Mouse (Mus musculus) telencephalon, adult 2 months (tissue): ENCODE measurements around the gene Sema3e.
A peak's percentile ranks its signal among the peaks of the same experiment; 100 is the strongest.

Experiments
- DNase-seq: peaks from one replicate; pipeline ENCODE4 v3.0.0-alpha.2; 2011; ENCODE audit warnings: low read depth, low spot score

Gene Sema3e

GRCm38 (mm10) chr5:14073152-14073551, 48.1 kb downstream of the Sema3e start:
- DNase-seq = no peak

GRCm38 (mm10) chr5:14088100-14088499, 63.0 kb downstream of the Sema3e start:
- DNase-seq = peak; percentile 70

GRCm38 (mm10) chr5:14089875-14090608, 65.0 kb downstream of the Sema3e start:
- DNase-seq = no peak

GRCm38 (mm10) chr5:14090609-14090969, 65.5 kb downstream of the Sema3e start:
- DNase-seq = no peak

GRCm38 (mm10) chr5:14092262-14092776, 67.2 kb downstream of the Sema3e start:
- peak; percentile 46 for DNase-seq

- peak; percentile 49 for DNase-seq
Observed at GRCm38 (mm10) chr5:14096196-14096595, 71.1 kb downstream of the Sema3e start.

- DNase-seq = no peak
Observed at GRCm38 (mm10) chr5:14098677-14099076, 73.6 kb downstream of the Sema3e start.

GRCm38 (mm10) chr5:14107365-14107764, 82.3 kb downstream of the Sema3e start:
- DNase-seq = no peak

GRCm38 (mm10) chr5:14109001-14109400, 83.9 kb downstream of the Sema3e start:
- no peak for DNase-seq

- no peak for DNase-seq
Observed at GRCm38 (mm10) chr5:14111401-14111800, 86.3 kb downstream of the Sema3e start.

GRCm38 (mm10) chr5:14121902-14122301, 96.8 kb downstream of the Sema3e start:
- no peak for DNase-seq

GRCm38 (mm10) chr5:14126591-14126990, 101.5 kb downstream of the Sema3e start:
- DNase-seq = no peak

GRCm38 (mm10) chr5:14135929-14136328, 110.9 kb downstream of the Sema3e start:
- DNase-seq = no peak

GRCm38 (mm10) chr5:14138725-14139124, 113.6 kb downstream of the Sema3e start:
- DNase-seq = no peak

- DNase-seq = no peak
Observed at GRCm38 (mm10) chr5:14162579-14162978, 137.5 kb downstream of the Sema3e start.

- DNase-seq = no peak
Observed at GRCm38 (mm10) chr5:14163280-14163679, 138.2 kb downstream of the Sema3e start.

GRCm38 (mm10) chr5:14167776-14168175, 142.7 kb downstream of the Sema3e start:
- no peak for DNase-seq

GRCm38 (mm10) chr5:14173355-14174183, 148.5 kb downstream of the Sema3e start:
- no peak for DNase-seq

GRCm38 (mm10) chr5:14180571-14180970, 155.5 kb downstream of the Sema3e start:
- no peak for DNase-seq

GRCm38 (mm10) chr5:14182156-14182555, 157.1 kb downstream of the Sema3e start:
- no peak for DNase-seq

GRCm38 (mm10) chr5:14195172-14195819, 170.2 kb downstream of the Sema3e start:
- DNase-seq = peak; percentile 18
